Mouse (Mus musculus) cerebellum, postnatal 25 days (tissue): ENCODE measurements around the gene Sspo.
A peak's percentile ranks its signal among the peaks of the same experiment; 100 is the strongest.

ENCODE experiments used
- DNase-seq, 2 experiments: peaks; one replicate each; pipeline ENCODE4 v3.0.0; 2021; ENCODE audit warnings: mixed read lengths in 2 of 2

Gene Sspo

DNA sequence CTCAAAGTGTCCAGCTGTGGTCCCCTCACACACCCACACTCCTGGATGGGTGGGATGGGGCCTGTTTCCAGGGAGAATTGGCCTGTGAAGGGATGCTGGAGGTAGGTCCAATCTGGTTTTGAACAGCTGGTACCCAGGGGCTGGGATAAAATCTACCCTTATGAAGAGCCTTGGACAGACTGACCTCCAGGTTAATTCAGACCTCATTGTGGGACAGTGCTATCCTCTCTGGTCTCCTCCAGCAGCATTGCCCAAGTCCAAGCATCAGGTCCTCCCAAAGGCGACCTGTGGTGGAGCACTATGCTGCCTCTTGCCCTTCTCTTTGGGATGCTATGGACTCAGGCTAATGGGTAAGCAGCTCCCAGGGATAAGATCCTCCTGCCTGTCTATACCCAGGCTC is at the start of gene Sspo:
Gene Sspo, plus strand, starts transcription at position 301 of the 400 bp plus-strand sequence.
- DNase-seq = no peak

DNA sequence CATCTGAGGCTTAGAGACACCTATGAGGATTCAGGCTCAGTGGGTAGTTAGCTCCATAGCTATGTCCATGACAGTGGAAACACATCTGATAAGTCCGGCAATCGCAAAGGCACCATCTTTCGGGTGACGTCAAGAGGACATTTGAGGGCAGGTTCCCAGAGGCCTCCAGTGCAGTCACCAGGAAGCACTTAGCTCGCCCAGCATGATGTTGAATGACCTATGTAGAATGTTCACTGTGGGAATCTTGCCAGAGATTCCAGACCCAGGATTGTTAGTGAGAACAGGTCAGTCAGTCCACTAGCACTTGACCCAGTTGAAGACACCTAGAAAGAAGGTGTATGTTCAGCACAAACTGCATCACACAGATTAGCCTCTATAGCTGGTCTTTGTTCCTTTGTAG is 48.1 kb upstream of the Sspo start:
- DNase-seq = peak; percentile 8 to 9

DNA sequence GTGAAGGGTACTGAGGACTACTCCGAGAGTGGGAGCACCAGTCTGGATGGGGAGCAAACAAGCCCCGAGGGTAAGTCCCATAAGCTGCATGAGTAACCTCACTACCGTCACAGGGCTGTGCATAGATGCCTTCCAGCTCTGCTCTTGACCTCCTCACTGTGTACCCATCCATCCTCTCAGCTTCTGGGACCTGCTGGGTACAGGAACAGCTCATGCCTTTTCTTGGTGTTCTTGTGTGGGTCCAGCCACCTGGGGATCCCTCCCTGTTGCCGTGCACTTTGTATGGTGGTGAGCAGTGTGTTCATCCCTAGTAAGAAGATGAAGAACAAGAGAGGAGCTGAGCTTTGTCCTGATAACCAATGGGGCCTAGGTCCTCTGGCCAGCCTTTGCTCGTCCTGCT is 44.0 kb upstream of the Sspo start:
- DNase-seq = no peak

- DNase-seq = peak; percentile 3 to 5
Observed at GRCm38 (mm10) chr6:48409726-48410343, 38.2 kb upstream of the Sspo start.

DNA sequence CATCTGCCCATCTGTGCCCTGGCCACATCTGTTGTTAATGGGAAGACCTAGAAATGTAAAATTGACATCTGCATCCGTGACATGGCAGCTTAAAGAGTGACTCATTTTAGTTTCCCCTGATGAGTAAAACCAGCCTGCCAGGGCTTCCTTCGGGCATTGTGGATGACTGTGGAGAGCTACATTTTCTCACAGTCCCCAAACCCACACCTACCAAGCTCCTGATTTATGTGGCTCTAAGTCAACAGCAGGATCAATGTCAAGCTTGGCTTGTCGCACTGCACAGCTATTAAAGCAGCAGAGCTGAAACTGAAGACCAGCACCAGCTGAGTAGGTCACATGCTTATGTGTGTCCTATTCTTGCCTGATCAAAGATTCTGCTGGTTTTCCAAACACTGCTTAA is 37.5 kb upstream of the Sspo start:
- peak in 1 of 2 experiments; percentile 1 for DNase-seq

DNA sequence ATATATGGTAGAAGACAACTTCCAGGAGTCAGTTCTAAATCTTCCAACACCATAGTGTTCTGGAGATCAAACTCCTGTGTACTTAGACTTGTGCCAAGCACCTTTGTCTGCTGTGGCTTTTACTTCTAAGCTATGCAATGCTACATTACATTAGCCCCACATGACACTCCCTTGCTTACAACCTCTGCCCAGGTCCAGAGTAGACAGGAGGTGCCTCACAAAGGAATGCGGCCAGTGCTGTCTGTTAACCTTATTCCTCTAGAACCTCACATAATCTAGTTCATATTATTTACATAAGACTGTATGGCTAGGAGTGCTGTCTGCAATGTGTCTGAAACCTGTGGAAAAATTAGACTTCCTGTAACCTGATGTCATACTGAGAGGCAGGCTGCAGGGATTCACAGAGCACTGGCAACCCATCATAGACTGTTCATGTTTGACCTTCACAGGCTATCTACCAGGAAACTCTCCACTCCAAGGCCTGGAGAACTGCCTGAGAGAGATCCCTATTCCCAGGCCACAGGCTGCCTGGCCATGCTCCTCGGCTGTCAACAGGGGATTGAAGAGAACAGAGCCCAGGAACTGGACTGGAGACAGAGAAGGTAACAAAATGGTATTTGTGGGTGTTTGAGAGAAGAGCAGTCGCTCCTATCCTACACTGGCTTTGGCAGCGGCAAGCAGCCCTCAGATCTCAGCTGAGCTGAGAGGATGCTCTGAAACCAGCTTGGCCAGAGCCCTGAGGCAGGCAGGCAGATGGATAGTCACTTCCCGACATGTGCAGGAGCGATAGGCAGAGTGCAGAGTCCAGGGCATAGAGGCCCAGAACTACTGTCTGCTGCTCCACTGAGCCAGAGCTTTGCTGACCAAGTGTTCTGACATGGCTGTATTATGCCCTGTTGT is 36.6 kb upstream of the Sspo start:
- peak; percentile 55 for DNase-seq

DNA sequence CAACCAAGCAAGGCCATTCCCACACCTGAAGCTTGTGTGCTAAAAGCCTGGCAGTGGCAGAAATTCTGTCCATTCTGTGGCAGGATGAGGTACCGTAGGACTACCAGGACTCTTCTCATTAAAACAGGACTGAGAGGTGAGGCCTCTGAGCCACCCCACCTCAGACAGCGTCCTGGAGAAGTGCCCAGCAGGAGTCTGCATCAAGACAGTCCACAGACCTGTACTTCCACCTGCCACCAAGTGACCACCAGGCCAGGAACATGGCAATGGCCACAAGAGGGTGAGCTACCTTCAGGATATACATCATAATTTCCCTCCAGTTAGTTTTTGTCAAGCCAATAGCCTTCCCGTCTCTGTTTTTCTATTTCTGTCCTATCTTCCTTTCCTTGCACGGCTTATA is 35.9 kb upstream of the Sspo start:
- peak; percentile 27 to 42 for DNase-seq

- peak in 1 of 2 experiments; percentile 2 for DNase-seq
Observed at GRCm38 (mm10) chr6:48412662-48413061, 35.4 kb upstream of the Sspo start.

DNA sequence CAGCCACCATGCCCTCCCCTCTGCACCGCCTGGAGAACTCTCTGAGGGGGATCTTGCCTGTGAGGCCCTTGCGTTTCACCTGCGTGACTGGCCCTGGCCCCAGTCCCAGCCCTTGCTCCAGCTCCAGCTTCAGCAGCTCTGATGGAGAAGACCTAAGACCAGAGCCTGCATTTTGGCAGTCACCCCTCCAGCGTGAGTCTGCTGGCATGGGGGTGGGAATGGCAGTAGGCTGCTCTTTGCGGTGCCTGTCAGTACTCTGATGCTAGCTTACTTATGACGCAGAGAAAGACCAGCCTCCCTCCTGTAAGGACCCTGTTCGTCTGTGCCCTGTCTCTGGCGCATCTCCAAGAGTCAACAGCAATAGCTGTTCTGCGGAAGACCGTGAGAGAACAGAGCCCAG is 34.9 kb upstream of the Sspo start:
- DNase-seq = peak; percentile 45 to 54

GRCm38 (mm10) chr6:48414886-48415285 is 33.1 kb upstream of the Sspo start:
- no peak for DNase-seq

- no peak for DNase-seq
Observed at GRCm38 (mm10) chr6:48415636-48416035, 32.4 kb upstream of the Sspo start.

DNA sequence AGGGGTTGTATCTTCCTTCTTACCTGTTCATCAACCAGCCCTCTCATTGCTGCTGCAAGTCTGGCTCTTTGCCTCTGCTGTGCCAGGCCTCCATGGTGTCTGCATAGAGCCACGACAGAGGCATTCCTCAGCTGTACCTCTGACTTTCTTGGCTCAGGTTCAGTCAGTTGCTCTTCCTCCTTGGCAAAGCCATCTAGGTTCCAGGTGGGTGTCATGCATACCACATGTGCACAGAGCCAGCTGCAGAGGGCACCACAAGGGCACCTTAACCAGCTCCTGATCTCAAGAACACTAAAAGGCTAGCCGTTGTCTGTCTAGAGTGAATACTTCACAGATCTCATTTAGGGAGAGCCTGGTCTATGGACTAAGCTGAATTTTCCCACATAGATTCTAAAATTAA is 31.5 kb upstream of the Sspo start:
- no peak for DNase-seq

DNA sequence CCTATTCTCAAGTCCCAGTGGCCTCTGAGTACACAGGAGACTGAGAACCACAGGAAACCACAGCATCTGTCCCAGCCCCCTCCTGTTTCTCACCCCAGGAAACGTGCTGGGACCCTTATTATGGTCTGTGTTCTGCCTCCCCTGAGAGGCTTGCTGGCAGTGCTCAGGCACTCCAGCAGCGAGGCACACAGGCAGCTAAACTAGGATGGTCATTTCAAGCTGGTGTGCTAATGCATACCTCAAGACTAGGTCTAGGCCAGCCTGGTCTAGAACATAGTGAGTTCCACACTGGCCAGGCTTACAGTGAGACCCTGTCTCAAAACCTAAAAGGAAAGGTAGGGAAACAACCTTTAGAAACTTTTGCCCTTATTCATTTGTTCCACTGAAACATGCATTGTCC is 27.4 kb upstream of the Sspo start:
- DNase-seq = no peak

- peak; percentile 77 to 79 for DNase-seq
Observed at GRCm38 (mm10) chr6:48423336-48423735, 24.7 kb upstream of the Sspo start.

GRCm38 (mm10) chr6:48424074-48424473 is 24.0 kb upstream of the Sspo start:
- DNase-seq = peak in 1 of 2 experiments; percentile 62

DNA sequence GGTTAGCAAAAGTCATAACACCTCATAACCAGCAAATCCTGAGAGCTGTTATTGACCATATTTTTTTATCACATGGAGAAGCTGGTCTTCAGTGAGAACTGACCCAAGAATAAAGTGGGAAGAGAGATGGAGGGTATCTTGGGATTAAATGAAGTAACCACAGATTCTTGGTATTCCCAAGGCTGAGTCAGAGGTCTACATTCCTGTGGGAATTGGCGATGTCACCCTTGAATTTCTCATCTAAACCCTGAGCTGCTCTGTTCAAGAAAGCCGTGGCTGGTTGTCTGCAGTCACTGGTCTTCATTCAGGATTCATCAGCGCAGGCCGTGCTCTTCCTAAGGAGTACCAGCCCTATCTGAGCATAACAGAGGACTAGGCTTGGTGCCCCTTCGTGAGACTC is 21.1 kb upstream of the Sspo start:
- no peak for DNase-seq

- peak; percentile 44 to 47 for DNase-seq
Observed at GRCm38 (mm10) chr6:48428769-48429557, 19.1 kb upstream of the Sspo start.

- DNase-seq = peak in 1 of 2 experiments; percentile 64
Observed at GRCm38 (mm10) chr6:48430748-48431147, 17.3 kb upstream of the Sspo start.

DNA sequence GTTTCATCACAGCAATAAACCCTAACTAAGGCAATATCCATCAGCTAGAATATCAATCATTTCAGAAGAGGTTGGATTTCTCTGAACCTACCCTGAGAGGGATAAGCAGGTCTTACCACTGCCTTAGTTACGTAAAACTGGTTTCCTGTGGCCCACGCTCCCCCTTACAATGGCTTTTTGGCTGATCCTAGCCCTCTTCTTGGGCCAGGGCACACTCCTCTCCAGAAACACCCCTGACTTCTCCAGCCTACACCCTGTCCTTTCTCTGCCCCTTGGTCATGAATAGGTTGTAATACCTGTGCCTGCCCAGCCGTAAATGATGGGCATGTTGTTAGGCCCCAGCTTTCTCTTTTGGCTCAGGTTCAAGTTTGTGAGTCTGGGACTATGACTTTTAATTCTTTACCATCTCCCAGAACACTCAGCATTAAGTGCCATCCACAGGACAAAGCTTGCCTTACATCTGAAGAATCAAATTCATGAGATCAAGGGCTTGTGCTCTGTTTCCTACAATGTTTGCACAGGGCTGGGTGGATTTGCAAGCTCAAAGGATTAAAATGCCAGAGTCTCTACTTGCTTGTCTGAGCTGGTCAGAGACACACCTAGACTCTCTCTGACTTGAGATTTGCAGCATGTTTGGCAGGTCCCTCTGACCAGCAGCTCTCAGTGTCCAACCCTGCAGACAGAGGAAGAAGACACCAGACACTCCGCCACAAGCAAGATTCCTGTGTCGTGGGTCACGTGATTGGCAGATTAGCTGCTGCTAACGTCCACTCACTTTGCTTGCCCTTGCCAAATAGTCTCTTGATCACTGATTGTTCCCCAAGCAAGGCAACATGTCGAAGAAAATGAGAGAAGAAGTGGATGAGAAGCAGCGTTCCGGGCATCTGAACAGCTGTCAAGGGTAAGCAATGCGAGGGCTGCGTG is 14.9 kb upstream of the Sspo start:
- no peak for DNase-seq

DNA sequence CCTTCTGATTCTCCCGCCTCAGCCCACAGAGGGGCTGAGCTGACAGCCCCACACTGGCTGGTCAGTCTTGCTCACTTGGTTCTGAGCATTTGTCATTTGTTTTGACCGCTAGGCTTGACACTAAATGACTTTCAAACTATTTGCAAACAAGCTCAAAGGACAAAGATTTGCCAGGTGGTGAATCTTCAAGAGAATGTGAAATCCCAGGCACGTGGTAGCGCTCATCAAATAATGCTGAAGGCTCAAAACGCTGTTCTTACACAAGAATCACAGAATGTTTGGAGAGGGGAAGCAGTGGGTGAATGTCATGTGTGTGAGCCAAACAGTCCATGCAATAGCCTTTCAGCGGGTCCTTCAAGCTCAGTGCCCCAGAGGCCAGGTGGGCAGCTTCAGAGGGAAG is 13.4 kb upstream of the Sspo start:
- DNase-seq = no peak

GRCm38 (mm10) chr6:48435111-48435510 is 12.9 kb upstream of the Sspo start:
- DNase-seq = no peak

DNA sequence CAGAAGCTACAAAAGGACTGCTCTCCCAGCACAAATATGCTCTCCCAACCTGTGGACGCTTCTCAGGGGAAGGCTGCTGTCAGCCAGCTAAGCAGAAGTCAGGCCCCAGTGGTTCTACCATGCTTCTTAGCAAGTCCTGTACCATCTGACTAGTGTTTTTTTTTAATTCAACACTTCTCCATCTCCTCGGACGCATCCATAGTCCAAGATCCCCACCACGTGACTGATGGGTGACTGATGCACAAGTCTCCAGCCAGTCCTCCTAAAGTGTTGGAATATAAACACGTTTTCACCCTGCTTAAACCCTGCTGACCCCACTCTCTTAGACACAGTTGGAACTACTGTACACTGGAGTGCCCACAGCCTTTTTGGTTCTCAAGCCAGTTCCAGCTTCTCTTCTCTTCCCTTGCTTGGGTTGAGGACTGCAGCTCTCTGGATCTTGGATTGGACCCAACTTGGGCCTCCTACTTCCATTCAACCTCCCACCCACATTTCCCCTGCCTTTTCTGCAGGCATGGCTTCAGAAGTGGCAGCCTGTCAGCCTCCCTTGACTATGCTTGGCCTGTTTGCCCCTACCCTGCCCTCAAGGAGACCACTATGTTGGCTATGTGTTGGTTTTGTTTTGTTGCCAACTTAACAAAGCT is 12.2 kb upstream of the Sspo start:
- DNase-seq = no peak
